Comparison of ENCODE assay signal across 30 mouse cellular contexts in genomic region chr3:116848936-116849335, GRCm38 (mm10). TPM values are rescaled to one million over a fixed set of nuclear protein-coding genes. Genes with fewer than 3 reads are reported as not detected.
DNase-seq lines count a peak whose midpoint lies in the region; ATAC-seq and TF ChIP-seq lines count a peak whose summit lies in the region.
"Had no signal": no experiment of that assay in that cellular context is flagged by ENCODE, and none has a peak within 500 bp of the region (broad histone marks: within the 10 kb centered on the region; RNA-seq: fewer than 3 reads in every experiment).

No protein-coding gene starts in this region.

- peak; percentile 66 for DNase-seq in heart, adult 11 months
- DNase-seq in heart, adult 2 months: no peak
- DNase-seq in adrenal gland, postnatal 14 days: peak; percentile 45
- DNase-seq in lung, adult 2 months: no peak
- DNase-seq in gastrocnemius, postnatal 25 days: no peak
- DNase-seq: cerebellum, adult 11-12 months; cerebellum, adult 9-11 months; embryo, embryonic 11 days; gastrocnemius, adult 2 months; heart, postnatal 36 days; kidney, postnatal 25 days; lung, postnatal 4 days; spleen, adult 18-20 months; thymus, adult 18-20 months; thymus, postnatal 25 days had no signal

- ATAC-seq in megakaryocyte progenitor cell, adult 5-6 weeks (replicated peaks; ENCODE audit: poor library complexity): peak; percentile 35; the same call in 1 of the 2 replicates
- ATAC-seq: activated CD4-positive, CD25-positive, alpha-beta regulatory T cell, adult 4 months; forebrain, embryonic 15.5 days; intestine, postnatal 0 days; midbrain, embryonic 15.5 days had no signal

- no peak for TF ChIP-seq EP300 in heart, adult 2 months (IDR thresholded peaks at IDR 0.05; ENCODE audit: insufficient read depth, low read depth, low read length)

- no peak for TF ChIP-seq CTCF in heart, adult 2 months (IDR thresholded peaks at IDR 0.05)
- no peak for TF ChIP-seq CTCF in C2C12 (IDR thresholded peaks at IDR 0.05; ENCODE audit: control insufficient read depth, insufficient read depth, insufficient read length)
- no peak for TF ChIP-seq CTCF in lung, adult 2 months (IDR thresholded peaks at IDR 0.05; ENCODE audit: insufficient read depth, low read length)

- WGBS in heart, adult 2 months: 73% methylated on average over 4 of the region's 4 CpGs
- WGBS in lung, adult 2 months: 79% methylated on average over 4 of the region's 4 CpGs

- no peak overlapping the region for H3K9ac ChIP-seq in heart, adult 2 months (ENCODE audit: low read depth, low read length)
- H3K9ac ChIP-seq: embryonic facial prominence, embryonic 12.5 days; forebrain, embryonic 15.5 days; hindbrain, embryonic 14.5 days; limb, embryonic 12.5 days; liver, embryonic 15.5 days; lung, embryonic 15.5 days; midbrain, embryonic 15.5 days had no signal

- H3K79me2 ChIP-seq in heart, adult 2 months (replicated peaks; ENCODE audit: control insufficient read depth, insufficient read depth, low read length): no peaks in the 10 kb centered on the region
- no peaks in the 10 kb centered on the region for H3K79me2 ChIP-seq in C2C12 (ENCODE audit: control insufficient read depth, insufficient read depth)

- no peaks in the 10 kb centered on the region for H3K79me3 ChIP-seq in C2C12 (ENCODE audit: low read depth)

- intact Hi-C loops in heart, adult 2 months (cut with DNase I): no loop called here

- H3K4me3 ChIP-seq in heart, adult 2 months: no peak overlapping the region
- H3K4me3 ChIP-seq in C2C12 (ENCODE audit: insufficient read depth, poor library complexity, severe bottlenecking): no peak overlapping the region
- H3K4me3 ChIP-seq in lung, adult 2 months (replicated peaks; ENCODE audit: extremely low read depth, low read depth, low read length): no peak overlapping the region
- H3K4me3 ChIP-seq: embryonic facial prominence, embryonic 12.5 days; forebrain, embryonic 10.5 days; forebrain, embryonic 15.5 days; gastrocnemius, adult 2 months; layer of hippocampus, adult 2 months; left cerebral cortex, adult 2 months; limb, embryonic 12.5 days; liver, embryonic 15.5 days; lung, embryonic 15.5 days; midbrain, embryonic 10.5 days; midbrain, embryonic 15.5 days had no signal

- TF ChIP-seq POLR2A in heart, adult 2 months (IDR thresholded peaks at IDR 0.05; ENCODE audit: insufficient read depth, low read depth, low read length): no peak
- no peak for TF ChIP-seq POLR2A in lung, adult 2 months (IDR thresholded peaks at IDR 0.05; ENCODE audit: borderline replicate concordance, extremely low read depth, low read depth, low read length)

- no peaks in the 10 kb centered on the region for H3K4me1 ChIP-seq in heart, adult 2 months (ENCODE audit: control insufficient read depth, insufficient read depth, low read length)
- H3K4me1 ChIP-seq in lung, adult 2 months (ENCODE audit: control insufficient read depth, insufficient read depth, low read length): no peaks in the 10 kb centered on the region; the same call in 1 of the 2 replicates
- H3K4me1 ChIP-seq: embryonic facial prominence, embryonic 12.5 days; forebrain, embryonic 10.5 days; forebrain, embryonic 15.5 days; limb, embryonic 12.5 days; lung, embryonic 15.5 days; midbrain, embryonic 10.5 days; midbrain, embryonic 15.5 days had no signal

- H3K36me3 ChIP-seq in heart, adult 2 months (ENCODE audit: control insufficient read depth, insufficient read depth, low read length): no peaks in the 10 kb centered on the region
- no peaks in the 10 kb centered on the region for H3K36me3 ChIP-seq in C2C12 (ENCODE audit: control insufficient read depth, insufficient read depth)
- H3K36me3 ChIP-seq: embryonic facial prominence, embryonic 12.5 days; forebrain, embryonic 10.5 days; forebrain, embryonic 15.5 days; limb, embryonic 12.5 days; liver, embryonic 15.5 days; lung, embryonic 15.5 days; midbrain, embryonic 10.5 days; midbrain, embryonic 15.5 days had no signal

- H3K27me3 ChIP-seq in heart, adult 2 months (ENCODE audit: control insufficient read depth, insufficient read depth, low read length): no peaks in the 10 kb centered on the region
- no peaks in the 10 kb centered on the region for H3K27me3 ChIP-seq in C2C12 (ENCODE audit: control insufficient read depth, insufficient read depth, insufficient read length)
- H3K27me3 ChIP-seq: embryonic facial prominence, embryonic 12.5 days; forebrain, embryonic 15.5 days; limb, embryonic 12.5 days; lung, embryonic 15.5 days; midbrain, embryonic 15.5 days had no signal

- H3ac ChIP-seq in C2C12 (ENCODE audit: control insufficient read depth, insufficient read length, low read depth): no peak overlapping the region

- H3K27ac ChIP-seq in heart, adult 2 months: no peak overlapping the region
- H3K27ac ChIP-seq: embryonic facial prominence, embryonic 12.5 days; forebrain, embryonic 10.5 days; forebrain, embryonic 15.5 days; gastrocnemius, adult 2 months; hindbrain, embryonic 14.5 days; layer of hippocampus, adult 2 months; left cerebral cortex, adult 2 months; limb, embryonic 12.5 days; liver, embryonic 15.5 days; lung, embryonic 15.5 days; midbrain, embryonic 10.5 days; midbrain, embryonic 15.5 days had no signal

TF ChIP-seq in C2C12, 6 proteins besides CTCF, POLR2A, EP300 and RAD21:
- TF ChIP-seq MYOG (IDR thresholded peaks at IDR 0.05; ENCODE audit: control insufficient read depth, extremely low read depth, insufficient read length) (no peak), MYOD1 (IDR thresholded peaks at IDR 0.05; ENCODE audit: control insufficient read depth, insufficient read length, low read depth) (no peak), FOSL1 (IDR thresholded peaks at IDR 0.05; ENCODE audit: insufficient read depth, low read length, poor library complexity, severe bottlenecking) (no peak), MAX (IDR thresholded peaks at IDR 0.05) (no peak), CEBPB (IDR thresholded peaks at IDR 0.05; ENCODE audit: low read depth) (peak; percentile 31)
TF ChIP-seq in C2C12: peak in this region for 1.

RNA-seq across cellular contexts. Expression of gene Frrs1, which starts 10.3 kb away (rescaled TPM):
- 1 to 10 TPM; 2.4 to 3.2 TPM for total RNA-seq in heart, adult 2 months (2021)
- 3.6 TPM in 2 replicates for polyA plus RNA-seq in heart, adult 2 months (2012; rRNA removed)
- 13.1 TPM for polyA plus RNA-seq in C2C12 (2012; fragmentation: generic; extraction: Trizol)
- 14.3 and 21.6 TPM in 2 replicates for total RNA-seq in adrenal gland, postnatal 14 days (2021)
- 73.1 and 73.3 TPM in 2 replicates for total RNA-seq in megakaryocyte progenitor cell, adult 5-6 weeks (2015)
- 49.4 and 50.4 TPM in 2 replicates for total RNA-seq in megakaryocyte progenitor cell, adult 5-6 weeks (2017)
- polyA plus RNA-seq in lung, adult 2 months (2012; rRNA removed): 12.3 and 23.4 TPM in 2 replicates
- 1 to 10 TPM; 3.7 to 4.2 TPM for total RNA-seq in gastrocnemius, postnatal 25 days (2021)

RNA-seq across cellular contexts. Expression of gene Agl, which starts 41.0 kb away (rescaled TPM):
- 100 to 1,000 TPM; 173 to 200 TPM for total RNA-seq in heart, adult 2 months (2021)
- polyA plus RNA-seq in heart, adult 2 months (2012; rRNA removed): 41.1 and 99.5 TPM in 2 replicates
- polyA plus RNA-seq in C2C12 (2012; fragmentation: generic; extraction: Trizol): 8.7 TPM
- total RNA-seq in adrenal gland, postnatal 14 days (2021): 43.6 and 46.4 TPM in 2 replicates
- total RNA-seq in megakaryocyte progenitor cell, adult 5-6 weeks (2015): 12.8 and 15.5 TPM in 2 replicates
- 10.4 and 14.0 TPM in 2 replicates for total RNA-seq in megakaryocyte progenitor cell, adult 5-6 weeks (2017)
- 4.2 and 9.2 TPM in 2 replicates for polyA plus RNA-seq in lung, adult 2 months (2012; rRNA removed)
- 100 to 1,000 TPM; 558 to 691 TPM for total RNA-seq in gastrocnemius, postnatal 25 days (2021)

Comparison
In these comparisons a context has a peak if more than half of its experiments do, and no peak if none do; other contexts are left out.
1. DNase-seq: peak in heart, adult 11 months (single experiment) and adrenal gland, postnatal 14 days (single experiment); none in heart, adult 2 months (0 of 2), lung, adult 2 months (single experiment) and gastrocnemius, postnatal 25 days (single experiment).